Mouse (Mus musculus) neural tube, embryonic 10.5 days (tissue): ENCODE data around the gene Slc24a3.

Experiments used
- DNase-seq: peaks from one replicate; pipeline ENCODE4 v3.0.0-alpha.2; 2017; ENCODE audit warnings: low spot score; ENCODE audit errors: extremely low spot score

Gene Slc24a3

GRCm38 (mm10) chr2:145612937-145613336 lies 445.4 kb downstream of the Slc24a3 start:
- no peak for DNase-seq

- no peak for DNase-seq
Measured at GRCm38 (mm10) chr2:145613705-145614104, 446.2 kb downstream of the Slc24a3 start.

- DNase-seq: no peak
Measured at GRCm38 (mm10) chr2:145619688-145620087, 452.1 kb downstream of the Slc24a3 start.

- DNase-seq: no peak
Measured at GRCm38 (mm10) chr2:145620709-145621108, 453.2 kb downstream of the Slc24a3 start.

GRCm38 (mm10) chr2:145621119-145621518 lies 453.6 kb downstream of the Slc24a3 start:
- peak; percentile 49 for DNase-seq

GRCm38 (mm10) chr2:145631123-145631798 lies 463.7 kb downstream of the Slc24a3 start:
- DNase-seq: no peak

- no peak for DNase-seq
Measured at GRCm38 (mm10) chr2:145631799-145632174, 464.2 kb downstream of the Slc24a3 start.

- no peak for DNase-seq
Measured at GRCm38 (mm10) chr2:145633811-145634210, 466.3 kb downstream of the Slc24a3 start.

- no peak for DNase-seq
Measured at GRCm38 (mm10) chr2:145640255-145640984, 472.9 kb downstream of the Slc24a3 start.

GRCm38 (mm10) chr2:145655373-145655960 lies 487.9 kb downstream of the Slc24a3 start:
- DNase-seq: peak; percentile 30

- no peak for DNase-seq
Measured at GRCm38 (mm10) chr2:145656121-145656520, 488.6 kb downstream of the Slc24a3 start.

GRCm38 (mm10) chr2:145656716-145657115 lies 489.2 kb downstream of the Slc24a3 start:
- DNase-seq: no peak

- DNase-seq: no peak
Measured at GRCm38 (mm10) chr2:145661242-145661641, 493.7 kb downstream of the Slc24a3 start.

- no peak for DNase-seq
Measured at GRCm38 (mm10) chr2:145663899-145664298, 496.3 kb downstream of the Slc24a3 start.

GRCm38 (mm10) chr2:145664311-145664710 lies 496.8 kb downstream of the Slc24a3 start:
- no peak for DNase-seq

- DNase-seq: no peak
Measured at GRCm38 (mm10) chr2:145668135-145668534, 500.6 kb downstream of the Slc24a3 start.

- DNase-seq: no peak
Measured at GRCm38 (mm10) chr2:145670131-145670530, 502.6 kb downstream of the Slc24a3 start.

GRCm38 (mm10) chr2:145674496-145675141 lies 507.1 kb downstream of the Slc24a3 start:
- DNase-seq: no peak

- DNase-seq: peak; percentile 82
Measured at GRCm38 (mm10) chr2:145675142-145675755, 507.7 kb downstream of the Slc24a3 start, which contains the start of gene Rin2. Gene Rin2, plus strand, starts transcription at chr2:145675215.

- no peak for DNase-seq
Measured at GRCm38 (mm10) chr2:145675756-145676543, 508.4 kb downstream of the Slc24a3 start.

- DNase-seq: no peak
Measured at GRCm38 (mm10) chr2:145676544-145676925, 509.0 kb downstream of the Slc24a3 start.
